Mouse (Mus musculus) liver, embryonic 14.5 days (tissue): Measurements from ENCODE around the gene Cyp2t4.

Experiments used
- CTCF ChIP-seq: IDR thresholded peaks from 2 replicates; pipeline ENCODE4 v1.5.1; 2016; ENCODE audit warnings: antibody characterized with exemption, low read depth, control low read depth
- EP300 ChIP-seq: IDR thresholded peaks from 2 replicates; pipeline ENCODE4 v1.6.1; 2016; ENCODE audit warnings: antibody characterized with exemption, low read depth

- TF ChIP-seq CTCF: no peak
- TF ChIP-seq EP300: no peak
Observed at GRCm38 (mm10) chr7:27170981-27171380, 17.5 kb downstream of the Cyp2t4 start.
